Mouse (Mus musculus): ENCODE measurements around the gene Chchd6.

Chchd6 gene

DNA sequence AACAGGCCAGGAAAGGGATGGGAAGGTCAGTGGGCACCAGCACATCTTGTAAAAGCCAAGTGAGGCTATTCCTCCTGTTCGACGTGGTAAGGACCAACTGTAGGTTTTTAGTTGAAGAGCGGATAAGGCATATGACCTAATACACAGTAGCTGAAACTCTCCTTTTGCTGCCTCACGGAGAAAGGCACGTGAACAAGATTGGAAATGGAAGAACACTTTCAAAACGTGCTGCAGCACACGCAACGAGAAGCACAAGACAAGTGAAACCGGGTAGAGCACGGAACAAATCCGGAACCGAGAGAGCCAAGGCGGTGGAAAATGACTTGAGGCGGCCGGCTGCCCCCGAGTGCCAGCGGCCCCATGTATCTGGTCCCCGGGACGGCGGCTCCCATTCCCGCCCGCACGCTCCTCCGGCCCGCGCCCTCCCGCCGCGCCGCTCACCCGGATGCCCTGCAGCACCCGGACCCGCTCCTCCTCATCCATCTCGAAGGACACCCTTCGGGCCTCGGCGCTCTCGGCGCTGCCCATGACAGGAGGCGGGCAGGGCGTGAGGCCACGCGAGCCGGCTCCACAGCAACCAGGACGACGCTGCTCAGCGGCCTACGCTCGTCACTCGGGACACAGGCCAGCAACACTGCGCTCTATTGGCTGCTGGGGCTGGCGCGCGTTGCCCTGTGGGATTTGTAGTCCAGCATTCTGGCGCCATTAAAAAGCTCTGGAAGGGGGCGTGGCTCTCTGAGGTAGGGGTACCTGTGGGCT, at the start of gene Chchd6:
Gene Chchd6 (minus strand): TSS at position 635 of the 759 bp plus-strand sequence.
- DNase-seq: peak; percentile 95

DNA sequence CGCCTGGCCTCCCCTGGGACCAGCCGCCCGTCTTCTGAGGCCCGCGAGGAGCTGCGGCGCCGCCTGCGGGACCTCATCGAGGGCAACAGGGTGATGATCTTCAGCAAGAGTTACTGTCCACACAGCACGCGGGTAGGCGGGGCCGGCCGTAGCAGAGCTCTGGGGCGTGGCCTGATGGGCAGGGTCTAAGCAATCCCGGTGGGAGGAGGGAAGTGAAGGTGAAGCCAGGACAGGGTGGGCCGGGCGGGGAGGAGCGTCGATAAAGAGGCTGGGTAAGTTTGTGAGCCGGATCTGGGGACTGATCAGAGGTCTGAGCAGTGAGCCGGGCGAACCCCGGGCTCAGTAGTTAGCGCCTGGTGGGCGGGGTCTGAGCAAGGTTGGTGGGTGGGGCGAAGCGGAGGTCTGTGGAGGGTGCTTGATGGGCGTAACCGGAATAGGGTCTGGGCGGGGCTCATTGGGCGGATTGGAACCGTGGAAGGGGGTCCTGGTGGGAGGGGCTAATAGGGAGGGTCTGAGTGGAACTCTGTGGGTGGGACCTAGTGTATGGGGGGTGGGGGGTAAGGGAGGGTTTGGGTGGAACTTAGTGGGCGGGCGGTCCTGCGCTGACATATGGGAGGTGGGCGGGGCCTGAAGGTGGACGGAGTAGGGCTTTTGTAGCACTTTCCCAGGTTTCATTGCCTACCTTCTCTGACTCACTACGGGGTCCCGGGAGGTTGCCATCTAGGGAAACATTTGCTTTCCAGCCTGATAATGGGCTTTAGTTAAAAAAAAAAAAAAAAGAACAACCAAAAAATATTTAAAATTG, 49.0 kb upstream of the Chchd6 start:
- peak; percentile 97 for DNase-seq

DNA sequence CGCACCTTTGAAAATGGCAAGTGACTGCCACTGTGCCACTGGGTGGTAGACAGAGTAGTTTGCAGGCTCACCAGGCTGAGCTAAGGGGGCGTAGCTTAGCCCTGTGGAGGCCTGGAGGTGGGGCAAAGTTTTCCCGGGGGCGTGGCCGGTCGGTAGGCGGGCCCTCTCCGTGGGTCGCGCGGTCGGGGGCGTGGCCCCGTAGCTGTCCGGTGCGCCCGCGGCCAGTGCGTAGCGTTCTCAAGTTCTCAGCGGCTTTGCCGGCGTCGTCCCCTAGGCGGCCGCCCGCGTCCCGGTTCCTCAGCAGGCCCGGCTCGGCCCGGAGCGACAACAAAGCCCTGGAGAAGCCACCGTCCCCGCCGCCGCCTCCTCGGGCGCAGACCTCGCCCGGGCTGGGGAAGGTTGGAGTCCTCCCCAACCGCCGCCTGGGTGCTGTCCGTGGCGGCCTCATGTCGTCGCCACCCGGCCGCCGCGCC, 48.4 kb upstream of the Chchd6 start, which contains the start of gene Txnrd3:
Gene Txnrd3 (plus strand): TSS at position 191 of the 473 bp plus-strand sequence.
- peak; percentile 97 for DNase-seq

GRCm38 (mm10) chr6:89639025-89639424, 43.6 kb upstream of the Chchd6 start:
- DNase-seq: peak; percentile 64

GRCm38 (mm10) chr6:89637977-89638376, 42.5 kb upstream of the Chchd6 start:
- DNase-seq: no peak

DNA sequence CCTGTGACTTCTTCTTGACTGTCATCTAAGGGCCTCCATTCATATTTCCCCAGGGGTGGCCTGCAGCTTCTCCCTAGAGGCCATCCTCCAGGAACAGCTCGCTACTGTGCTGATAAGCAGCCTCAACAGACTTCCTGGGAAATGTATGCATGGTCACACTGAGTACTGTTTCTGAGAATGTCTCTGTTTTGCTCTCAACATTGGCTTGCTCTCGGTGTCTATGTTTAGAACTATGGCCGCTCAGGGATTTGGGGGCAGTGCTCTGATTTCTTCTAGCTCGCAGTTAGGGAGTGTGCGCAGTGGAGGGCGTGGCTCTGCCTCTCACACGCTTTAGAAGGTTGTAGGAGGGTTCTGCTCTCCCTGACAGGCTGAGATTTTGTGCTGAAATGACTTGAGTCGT, 38.9 kb upstream of the Chchd6 start:
- DNase-seq: no peak

DNA sequence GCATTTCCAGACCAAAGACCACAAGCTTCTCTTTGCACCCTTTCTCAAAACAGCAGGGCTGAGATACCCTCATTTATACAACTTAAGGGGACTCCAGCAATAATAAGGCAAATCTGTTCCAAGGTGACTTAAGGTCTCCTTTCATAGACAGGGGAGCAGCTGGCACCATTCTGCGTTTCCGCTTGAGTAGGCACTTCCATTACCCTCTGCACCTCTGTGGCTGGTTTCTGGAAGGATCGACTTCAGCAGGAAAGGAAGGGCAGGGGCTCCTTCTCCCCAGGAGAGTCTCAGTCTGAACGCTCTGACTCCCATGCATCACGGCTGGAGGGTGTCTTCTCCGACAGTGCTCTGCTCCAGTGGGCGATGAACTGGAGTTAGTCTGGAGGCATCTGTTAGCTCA, 37.7 kb upstream of the Chchd6 start:
- DNase-seq: peak; percentile 32

GRCm38 (mm10) chr6:89631809-89632562, 36.5 kb upstream of the Chchd6 start:
- DNase-seq: peak; percentile 85

DNA sequence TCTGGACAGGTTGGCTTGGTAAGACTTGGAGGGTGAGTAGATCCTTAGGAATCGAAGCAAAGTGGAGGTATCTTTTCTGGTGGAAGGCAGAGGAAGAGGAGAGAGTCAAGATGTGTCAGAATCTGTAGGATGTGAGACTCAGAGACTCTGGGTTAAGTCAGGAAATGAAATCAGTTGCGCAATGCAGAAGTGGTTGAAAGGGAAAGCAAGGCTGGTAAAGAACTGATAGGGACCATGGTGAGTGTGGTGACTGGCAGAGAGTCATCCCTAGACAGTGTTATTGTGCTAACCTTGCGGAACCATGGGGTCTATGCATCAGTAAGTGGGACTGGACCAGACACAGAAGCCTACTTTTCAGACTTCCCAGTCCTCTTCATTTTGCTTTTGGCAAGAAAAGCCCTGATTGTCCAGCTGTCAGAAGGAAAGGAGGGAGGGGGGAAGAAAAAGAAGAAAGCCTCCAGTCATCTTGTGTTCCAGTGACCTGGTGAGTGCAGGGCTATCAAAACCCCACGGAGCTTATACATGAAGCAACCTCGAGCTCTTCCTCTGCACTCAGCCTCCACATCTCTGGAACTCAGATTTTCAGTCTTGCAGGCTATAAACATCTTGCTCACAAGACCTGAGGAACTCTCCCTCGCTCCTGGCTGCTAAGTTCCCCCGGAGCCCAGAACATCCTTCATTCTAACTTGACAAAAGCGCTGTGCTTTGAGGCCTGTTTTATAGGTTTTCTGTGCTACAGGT, 32.8 kb upstream of the Chchd6 start:
- no peak for DNase-seq

DNA sequence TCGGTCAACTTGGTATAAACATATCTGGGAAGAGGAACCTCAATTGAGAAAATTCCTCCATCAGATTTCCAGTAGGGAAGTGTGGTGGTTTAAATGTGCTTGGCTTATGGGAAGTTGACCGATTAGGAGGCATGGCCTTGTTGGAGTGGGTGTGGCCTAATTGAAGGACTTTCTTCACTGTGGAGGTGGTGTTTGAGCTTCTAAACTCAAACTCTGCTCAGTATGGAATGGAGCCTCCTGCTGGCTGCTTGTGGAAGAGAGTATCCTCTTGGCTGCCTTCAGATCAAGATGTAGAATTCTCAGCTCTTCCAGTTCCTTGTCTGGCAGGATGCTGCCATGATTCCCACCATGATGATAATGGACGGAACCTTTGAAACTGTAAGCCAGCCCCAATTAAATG, 27.2 kb upstream of the Chchd6 start:
- DNase-seq: no peak

DNA sequence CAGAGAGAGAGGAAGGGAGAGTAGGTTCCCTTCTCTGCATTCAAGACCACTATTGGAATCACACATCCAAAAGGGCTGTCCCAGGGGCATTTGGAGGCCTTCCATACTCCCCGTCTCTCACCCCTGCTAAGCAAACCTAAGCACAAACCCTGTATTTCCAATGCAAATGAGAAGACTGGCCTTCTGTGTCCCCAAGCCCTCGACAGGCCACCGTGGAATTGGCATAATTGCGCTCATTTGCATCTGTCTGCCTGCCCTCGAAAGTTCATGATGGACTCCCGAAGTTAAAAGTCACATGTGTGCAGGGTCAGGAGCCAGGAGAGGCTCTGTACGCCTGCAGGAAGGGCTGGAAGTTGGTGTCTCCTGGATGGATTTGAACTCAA, 19.9 kb upstream of the Chchd6 start:
- peak; percentile 64 for DNase-seq

GRCm38 (mm10) chr6:89614596-89615372, 19.3 kb upstream of the Chchd6 start:
- DNase-seq: peak; percentile 65

DNA sequence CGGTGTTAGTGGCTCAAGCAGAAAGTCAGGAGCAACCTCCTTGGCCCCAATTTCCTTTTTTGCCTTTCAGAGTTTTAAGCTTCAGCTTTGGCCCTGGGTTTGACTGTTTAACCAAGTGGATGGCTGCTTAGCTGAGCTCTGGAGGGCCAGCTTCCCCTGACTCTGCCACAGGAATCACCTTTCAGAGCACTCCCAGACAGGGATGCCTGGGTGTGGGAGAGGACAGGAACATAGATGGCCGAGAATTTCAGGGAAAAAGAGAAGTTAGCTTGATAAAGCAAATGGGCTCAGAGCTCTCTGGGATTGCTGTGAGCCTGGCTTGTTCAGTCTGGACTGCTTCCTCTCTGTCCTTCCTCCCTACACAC, 18.6 kb upstream of the Chchd6 start:
- no peak for DNase-seq

DNA sequence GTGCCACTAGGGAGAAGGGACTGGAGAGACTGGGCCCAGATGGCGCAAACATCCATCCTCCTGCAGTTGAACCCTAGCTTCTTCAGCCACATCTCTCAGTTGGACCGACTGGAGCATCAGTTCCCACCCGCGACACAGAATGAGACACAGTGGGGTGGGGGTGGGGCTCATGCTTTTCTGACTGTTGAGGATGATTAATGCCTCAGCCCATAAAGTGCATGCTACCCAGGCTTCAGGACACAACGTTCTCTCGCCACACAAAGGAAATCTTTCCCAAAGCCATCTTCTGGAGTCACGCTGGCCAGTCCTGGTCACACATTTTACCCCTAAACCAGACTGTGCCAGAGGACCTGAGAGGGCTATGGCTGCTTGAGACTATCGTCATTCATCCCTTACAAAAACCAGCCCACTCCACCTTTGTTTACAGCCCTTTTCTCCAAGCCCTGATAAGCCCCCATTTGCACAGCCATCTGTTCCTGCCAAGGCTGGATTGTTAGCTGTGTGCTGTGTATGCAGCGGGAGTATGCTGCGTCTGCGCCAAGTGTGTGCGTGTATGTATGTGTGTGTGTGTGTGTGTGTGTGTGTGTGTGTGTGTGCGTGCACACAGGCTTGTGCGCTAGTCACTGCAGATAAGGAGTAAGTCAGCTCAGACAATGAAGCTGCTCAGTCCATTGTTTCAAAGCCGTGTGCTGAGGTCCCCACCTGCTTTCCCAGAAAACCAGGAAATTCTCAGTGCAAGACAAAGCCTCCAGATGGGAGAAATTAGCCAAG, 18.1 kb upstream of the Chchd6 start:
- no peak for DNase-seq

DNA sequence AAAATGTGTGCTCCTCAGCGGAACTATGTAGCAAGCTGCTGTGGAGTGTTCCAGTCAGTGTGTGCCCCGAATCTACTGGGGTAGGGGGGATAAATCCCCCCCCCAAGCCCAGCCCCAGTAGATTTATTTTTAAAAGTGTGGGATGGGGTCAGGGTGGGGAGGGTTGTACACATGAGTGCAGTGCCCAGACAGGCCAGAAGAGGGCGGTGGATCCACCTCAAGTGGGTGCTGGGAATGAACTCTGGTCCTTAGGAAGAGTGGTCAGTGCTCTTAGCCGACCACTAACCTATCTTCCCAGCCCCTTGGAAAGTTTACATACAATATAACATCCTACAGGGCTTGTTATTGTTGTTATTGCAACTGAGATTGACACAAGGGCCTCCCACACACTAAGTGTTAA, 12.5 kb upstream of the Chchd6 start:
- peak; percentile 29 for DNase-seq

GRCm38 (mm10) chr6:89606096-89606495, 10.6 kb upstream of the Chchd6 start:
- DNase-seq: no peak

DNA sequence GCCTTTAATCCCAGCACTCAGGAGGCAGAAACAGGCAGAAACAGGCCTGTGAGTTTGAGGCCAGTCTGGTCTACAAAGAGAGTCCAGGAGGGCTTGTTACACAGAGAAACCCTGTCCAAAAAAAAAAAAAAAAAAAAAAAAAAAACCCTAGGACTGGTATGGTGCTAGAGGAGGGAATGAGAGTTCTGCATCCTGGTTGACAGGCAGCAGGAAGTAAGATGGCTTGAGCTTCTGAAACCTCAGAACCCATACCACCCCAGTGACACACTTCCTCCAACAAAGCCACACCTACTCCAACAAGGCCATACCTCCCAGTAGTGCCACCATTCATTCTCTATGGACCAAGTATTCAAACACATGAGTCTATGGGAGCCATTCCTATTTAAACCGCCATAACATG, 1.1 kb upstream of the Chchd6 start:
- DNase-seq: no peak

- no peak for DNase-seq
Measured at GRCm38 (mm10) chr6:89595777-89596146, 310 bp upstream of the Chchd6 start.

DNA sequence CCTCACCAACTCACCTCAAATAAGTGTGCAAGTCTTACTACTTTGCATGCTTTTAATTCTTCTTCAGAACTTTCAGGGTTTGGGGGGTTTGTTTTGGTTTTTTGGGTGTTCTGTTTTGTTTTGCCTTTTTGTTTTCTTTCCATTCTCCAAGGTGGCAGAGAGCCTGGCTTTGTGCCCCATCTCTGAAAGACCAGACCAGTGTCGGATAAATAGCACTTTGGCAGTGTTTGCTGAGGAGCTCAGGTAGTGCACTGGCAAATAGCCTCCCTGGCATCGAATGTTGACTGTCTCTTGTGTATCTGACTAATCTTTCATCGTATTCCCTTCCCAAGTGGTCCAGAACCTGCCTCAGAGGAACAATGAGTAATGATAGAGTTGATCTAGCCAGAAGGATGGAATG, 3.4 kb downstream of the Chchd6 start:
- no peak for DNase-seq

DNA sequence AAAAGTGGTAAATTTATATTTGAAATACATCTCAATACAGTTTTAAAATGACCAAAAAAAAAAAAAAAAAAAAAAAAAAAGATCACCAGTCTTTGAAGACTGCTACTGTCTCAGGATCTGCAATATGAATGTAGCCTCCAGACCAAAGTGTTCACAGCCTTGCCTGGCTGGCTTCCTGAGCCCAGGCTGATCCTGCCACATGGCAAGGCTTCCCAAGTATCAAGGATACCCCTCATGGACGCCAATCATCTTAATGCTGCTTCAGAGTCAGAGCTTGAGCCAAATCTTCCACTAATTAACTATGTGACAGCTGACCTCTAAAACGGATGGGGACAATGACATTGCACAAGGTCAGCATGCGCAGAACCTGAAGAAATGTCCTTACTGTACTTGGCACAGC, 3.9 kb downstream of the Chchd6 start:
- no peak for DNase-seq

- DNase-seq: no peak
Measured at GRCm38 (mm10) chr6:89585696-89586095, 9.8 kb downstream of the Chchd6 start.
